Mouse (Mus musculus): ENCODE data around the gene Sash1. TPM values are rescaled to one million over a fixed set of nuclear protein-coding genes. Genes with fewer than 3 reads are reported as not detected.

Gene Sash1
- 3.7 and 4.5 TPM in 2 replicates for polyA plus RNA-seq (2014; fragmentation: Nextera tagmentation; extraction: Ambion mirVana)

GRCm38 (mm10) chr10:8885630-8886527 lies at the start of gene Sash1:
Gene Sash1, minus strand, starts transcription at chr10:8886070.
- Histone ChIP-seq H3K4me2 (ENCODE audit: low read depth) (peak within 1 kb of the TSS; percentile 70), H3K4me3 (ENCODE audit: low read depth, low read length) (peak within 1 kb of the TSS; percentile 73), H3K27me3 (ENCODE audit: control insufficient read depth, insufficient read depth, low read length) (no peaks in the 10 kb centered on the region), H3K27ac (ENCODE audit: low read depth, low read length) (peak within 1 kb of the TSS; percentile 83), H3K9me3 (ENCODE audit: control insufficient read depth, low read length) (no peaks in the 10 kb centered on the region), H3K9ac (ENCODE audit: low read length) (peak within 1 kb of the TSS; percentile 55), H3K36me3 (ENCODE audit: control insufficient read depth, insufficient read depth, low read length) (no peaks in the 10 kb centered on the region), H3K4me1 (ENCODE audit: control insufficient read depth, insufficient read depth, low read length) (peaks cover 6% of the 10 kb centered on the region)
- ATAC-seq (ENCODE audit: insufficient read depth, low FRiP score, low TSS enrichment) = peak; percentile 90
- peak; percentile 90 for DNase-seq (ENCODE audit: low spot score)
- under 1% methylated on average over 80 of the region's 80 CpGs for WGBS

GRCm38 (mm10) chr10:8935601-8936000 lies 49.7 kb upstream of the Sash1 start:
- Histone ChIP-seq H3K4me1 (ENCODE audit: control insufficient read depth, insufficient read depth, low read length) (no peaks in the 10 kb centered on the region), H3K27ac (ENCODE audit: low read depth, low read length) (no peak overlapping the region), H3K36me3 (ENCODE audit: control insufficient read depth, insufficient read depth, low read length) (no peaks in the 10 kb centered on the region), H3K9me3 (ENCODE audit: control insufficient read depth, low read length) (no peaks in the 10 kb centered on the region), H3K4me2 (ENCODE audit: low read depth) (no peak overlapping the region), H3K4me3 (ENCODE audit: low read depth, low read length) (no peak overlapping the region), H3K9ac (ENCODE audit: low read length) (no peak overlapping the region), H3K27me3 (ENCODE audit: control insufficient read depth, insufficient read depth, low read length) (no peaks in the 10 kb centered on the region)
- ATAC-seq (ENCODE audit: insufficient read depth, low FRiP score, low TSS enrichment) = no peak
- 72% methylated on average over 4 of the region's 4 CpGs for WGBS
- no peak for DNase-seq (ENCODE audit: low spot score)

GRCm38 (mm10) chr10:8933451-8934372 lies 47.8 kb upstream of the Sash1 start:
- Histone ChIP-seq H3K4me3 (ENCODE audit: low read depth, low read length) (no peak overlapping the region), H3K4me1 (ENCODE audit: control insufficient read depth, insufficient read depth, low read length) (no peaks in the 10 kb centered on the region), H3K4me2 (ENCODE audit: low read depth) (no peak overlapping the region), H3K27ac (ENCODE audit: low read depth, low read length) (no peak overlapping the region), H3K9ac (ENCODE audit: low read length) (no peak overlapping the region), H3K36me3 (ENCODE audit: control insufficient read depth, insufficient read depth, low read length) (no peaks in the 10 kb centered on the region), H3K9me3 (ENCODE audit: control insufficient read depth, low read length) (no peaks in the 10 kb centered on the region), H3K27me3 (ENCODE audit: control insufficient read depth, insufficient read depth, low read length) (no peaks in the 10 kb centered on the region)
- 89% methylated on average over 10 of the region's 10 CpGs for WGBS
- no peak for DNase-seq (ENCODE audit: low spot score)
- no peak for ATAC-seq (ENCODE audit: insufficient read depth, low FRiP score, low TSS enrichment)

- DNase-seq (ENCODE audit: low spot score) (no peak), ATAC-seq (ENCODE audit: insufficient read depth, low FRiP score, low TSS enrichment) (no peak)
- H3K27ac ChIP-seq (ENCODE audit: low read depth, low read length) = no peak overlapping the region
- no peaks in the 10 kb centered on the region for H3K9me3 ChIP-seq (ENCODE audit: control insufficient read depth, low read length)
- H3K36me3 ChIP-seq (ENCODE audit: control insufficient read depth, insufficient read depth, low read length) = no peaks in the 10 kb centered on the region
- H3K4me2 ChIP-seq (ENCODE audit: low read depth) = no peak overlapping the region
- no peak overlapping the region for H3K4me3 ChIP-seq (ENCODE audit: low read depth, low read length)
- H3K9ac ChIP-seq (ENCODE audit: low read length) = no peak overlapping the region
- no peaks in the 10 kb centered on the region for H3K4me1 ChIP-seq (ENCODE audit: control insufficient read depth, insufficient read depth, low read length)
- H3K27me3 ChIP-seq (ENCODE audit: control insufficient read depth, insufficient read depth, low read length) = no peaks in the 10 kb centered on the region
- 90% methylated on average over 8 of the region's 8 CpGs for WGBS
Measured at GRCm38 (mm10) chr10:8931548-8932240, 45.8 kb upstream of the Sash1 start.

GRCm38 (mm10) chr10:8930672-8931071 lies 44.8 kb upstream of the Sash1 start:
- H3K27me3 ChIP-seq (ENCODE audit: control insufficient read depth, insufficient read depth, low read length) = no peaks in the 10 kb centered on the region
- no peak overlapping the region for H3K4me2 ChIP-seq (ENCODE audit: low read depth)
- no peaks in the 10 kb centered on the region for H3K9me3 ChIP-seq (ENCODE audit: control insufficient read depth, low read length)
- H3K9ac ChIP-seq (ENCODE audit: low read length) = no peak overlapping the region
- H3K4me3 ChIP-seq (ENCODE audit: low read depth, low read length) = no peak overlapping the region
- no peaks in the 10 kb centered on the region for H3K4me1 ChIP-seq (ENCODE audit: control insufficient read depth, insufficient read depth, low read length)
- DNase-seq (ENCODE audit: low spot score) (no peak), ATAC-seq (ENCODE audit: insufficient read depth, low FRiP score, low TSS enrichment) (no peak)
- no peak overlapping the region for H3K27ac ChIP-seq (ENCODE audit: low read depth, low read length)
- H3K36me3 ChIP-seq (ENCODE audit: control insufficient read depth, insufficient read depth, low read length) = no peaks in the 10 kb centered on the region

GRCm38 (mm10) chr10:8928775-8929647 lies 43.1 kb upstream of the Sash1 start:
- no peaks in the 10 kb centered on the region for H3K9me3 ChIP-seq (ENCODE audit: control insufficient read depth, low read length)
- no peak for ATAC-seq (ENCODE audit: insufficient read depth, low FRiP score, low TSS enrichment)
- H3K4me1 ChIP-seq (ENCODE audit: control insufficient read depth, insufficient read depth, low read length) = no peaks in the 10 kb centered on the region
- no peaks in the 10 kb centered on the region for H3K36me3 ChIP-seq (ENCODE audit: control insufficient read depth, insufficient read depth, low read length)
- H3K27ac ChIP-seq (ENCODE audit: low read depth, low read length) = no peak overlapping the region
- no peak overlapping the region for H3K9ac ChIP-seq (ENCODE audit: low read length)
- no peak overlapping the region for H3K4me2 ChIP-seq (ENCODE audit: low read depth)
- no peaks in the 10 kb centered on the region for H3K27me3 ChIP-seq (ENCODE audit: control insufficient read depth, insufficient read depth, low read length)
- no peak overlapping the region for H3K4me3 ChIP-seq (ENCODE audit: low read depth, low read length)
- no peak for DNase-seq (ENCODE audit: low spot score)
- WGBS = 70% methylated on average over 10 of the region's 10 CpGs

DNA sequence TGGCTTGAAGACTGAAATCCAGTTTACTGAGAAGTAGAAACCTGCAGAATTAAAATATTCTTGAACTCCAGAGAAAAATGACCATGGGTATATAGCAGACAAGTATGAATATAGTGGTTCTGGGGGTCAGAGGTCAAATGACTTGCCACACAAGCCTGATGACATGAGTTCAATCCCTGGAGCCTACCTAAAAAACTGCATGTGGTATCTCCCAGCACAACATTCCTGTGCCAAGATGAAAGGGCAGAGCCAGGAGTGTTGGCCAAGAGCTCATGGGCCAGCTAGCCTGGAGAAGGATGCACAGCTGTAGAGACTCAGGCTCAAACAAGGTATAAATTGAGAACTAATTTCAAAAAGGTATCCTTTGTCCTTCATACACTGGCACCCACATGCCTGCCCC lies 42.4 kb upstream of the Sash1 start:
- ATAC-seq (ENCODE audit: insufficient read depth, low FRiP score, low TSS enrichment) = no peak
- no peak overlapping the region for H3K4me3 ChIP-seq (ENCODE audit: low read depth, low read length)
- no peak overlapping the region for H3K27ac ChIP-seq (ENCODE audit: low read depth, low read length)
- H3K36me3 ChIP-seq (ENCODE audit: control insufficient read depth, insufficient read depth, low read length) = no peaks in the 10 kb centered on the region
- H3K9ac ChIP-seq (ENCODE audit: low read length) = no peak overlapping the region
- no peak overlapping the region for H3K4me2 ChIP-seq (ENCODE audit: low read depth)
- no peaks in the 10 kb centered on the region for H3K9me3 ChIP-seq (ENCODE audit: control insufficient read depth, low read length)
- H3K27me3 ChIP-seq (ENCODE audit: control insufficient read depth, insufficient read depth, low read length) = no peaks in the 10 kb centered on the region
- no peak for DNase-seq (ENCODE audit: low spot score)
- no peaks in the 10 kb centered on the region for H3K4me1 ChIP-seq (ENCODE audit: control insufficient read depth, insufficient read depth, low read length)

DNA sequence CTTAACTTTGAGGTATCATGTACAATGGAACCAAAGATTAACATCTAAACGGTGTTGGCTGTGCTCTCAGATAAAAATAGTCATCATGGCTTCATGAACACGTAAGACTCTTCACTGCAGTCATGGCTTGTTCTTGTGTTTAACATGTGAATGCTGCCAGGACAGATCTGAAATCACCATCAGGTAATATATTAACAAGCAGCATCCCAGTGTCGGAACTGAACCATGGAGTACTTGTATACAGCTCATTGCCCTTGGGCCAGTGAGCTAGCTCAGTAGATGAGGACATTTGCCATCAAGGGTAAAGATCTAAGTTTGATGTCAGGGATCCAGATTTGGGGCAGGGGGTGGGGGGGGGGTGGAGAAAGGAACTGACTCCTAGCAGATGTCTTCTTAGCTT lies 41.0 kb upstream of the Sash1 start:
- DNase-seq (ENCODE audit: low spot score) = no peak

More for the DNA sequence above, 41.0 kb upstream of the Sash1 start:
- no peaks in the 10 kb centered on the region for H3K27me3 ChIP-seq (ENCODE audit: control insufficient read depth, insufficient read depth, low read length)
- no peak overlapping the region for H3K4me2 ChIP-seq (ENCODE audit: low read depth)
- no peaks in the 10 kb centered on the region for H3K9me3 ChIP-seq (ENCODE audit: control insufficient read depth, low read length)
- no peak overlapping the region for H3K9ac ChIP-seq (ENCODE audit: low read length)
- ATAC-seq (ENCODE audit: insufficient read depth, low FRiP score, low TSS enrichment) = no peak
- no peak overlapping the region for H3K27ac ChIP-seq (ENCODE audit: low read depth, low read length)
- no peaks in the 10 kb centered on the region for H3K4me1 ChIP-seq (ENCODE audit: control insufficient read depth, insufficient read depth, low read length)
- H3K36me3 ChIP-seq (ENCODE audit: control insufficient read depth, insufficient read depth, low read length) = no peaks in the 10 kb centered on the region
- no peak overlapping the region for H3K4me3 ChIP-seq (ENCODE audit: low read depth, low read length)
- WGBS = 93% methylated on average over 3 of the region's 3 CpGs
